Mouse (Mus musculus): ENCODE measurements around the gene Ldb3.

DNA sequence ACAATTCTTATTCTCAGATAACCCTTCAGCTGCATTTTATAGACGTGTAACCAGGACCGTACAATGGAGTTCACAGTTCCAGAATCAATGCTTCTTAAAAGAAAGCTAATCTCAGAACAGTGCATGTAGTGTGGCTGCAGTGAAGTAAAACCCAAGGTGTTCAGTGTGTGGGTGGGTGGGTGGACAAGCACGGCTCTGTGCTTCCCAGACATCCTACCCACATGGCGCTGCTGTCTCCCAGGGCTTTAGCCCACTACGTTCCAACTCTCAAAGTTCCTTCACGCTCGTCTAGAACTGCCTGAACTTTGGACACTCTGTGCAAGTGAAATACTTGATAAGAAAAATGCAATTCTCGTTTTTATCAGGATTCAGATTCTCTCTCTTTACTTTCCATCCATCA, 65.8 kb downstream of the Ldb3 start, which contains the start of gene 9230112D13Rik:
- TF ChIP-seq GABPA (IDR thresholded peaks at IDR 0.05; ENCODE audit: low read depth, low read length), result no peak
- TF ChIP-seq CTCF (IDR thresholded peaks at IDR 0.05 in 2 of 3, conservative IDR thresholded peaks at IDR 0.05 in 1 of 3; ENCODE audit: control insufficient read depth in 1 of 3, insufficient read depth in 1 of 3, low read depth in 2 of 3, low read length in 3 of 3, poor library complexity in 1 of 3, severe bottlenecking in 1 of 3), result no peak
- no peak for TF ChIP-seq USF1 (IDR thresholded peaks at IDR 0.05; ENCODE audit: low read depth, low read length)
- TF ChIP-seq ZC3H11A (IDR thresholded peaks at IDR 0.05; ENCODE audit: low read depth, low read length), result no peak
- TF ChIP-seq NRF1 (IDR thresholded peaks at IDR 0.05; ENCODE audit: insufficient read depth, low read depth, low read length, poor library complexity, severe bottlenecking), result no peak
- TF ChIP-seq EP300 (IDR thresholded peaks at IDR 0.05; ENCODE audit: low read depth in 1 of 2, low read length in 2 of 2), result no peak
- no peak for TF ChIP-seq POLR2A (IDR thresholded peaks at IDR 0.05; ENCODE audit: control insufficient read depth in 1 of 2, insufficient read depth in 1 of 2, low read depth in 1 of 2, low read length in 2 of 2, poor library complexity in 1 of 2)
